ENCODE assay signal across 8 mouse cellular contexts in genomic region chr15:86228186-86228585, GRCm38 (mm10). TPM values are rescaled to one million over a fixed set of nuclear protein-coding genes. Genes with fewer than 3 reads are reported as not detected.
DNase-seq lines count a peak whose midpoint lies in the region; ATAC-seq lines count a peak whose summit lies in the region.

No protein-coding gene starts in this region.

- peak; percentile 55 for DNase-seq in hindbrain, embryonic 11.5 days (ENCODE audit: low spot score)
- peak; percentile 55 for DNase-seq in CD4-positive helper T cell, adult 2 months (ENCODE audit: low read depth, low spot score)
- peak; percentile 40 to 46 for DNase-seq in adrenal gland, adult 18-20 months (ENCODE audit: low spot score in 2 of 2)
- peak; percentile 30 for DNase-seq in embryonic facial prominence, embryonic 14.5 days (ENCODE audit: low spot score)
- DNase-seq in kidney, postnatal 36 days, result peak; percentile 65 to 71
- DNase-seq in skeletal muscle tissue, adult 2 months (ENCODE audit: low read depth, low spot score), result peak; percentile 31
- no peak for DNase-seq in yolk sac, embryonic 10.5 days (ENCODE audit: low spot score)

- no peaks in the 10 kb centered on the region for H3K4me1 ChIP-seq in hindbrain, embryonic 11.5 days (replicated peaks; ENCODE audit: control insufficient read depth, insufficient read depth, low read length)
- H3K4me1 ChIP-seq in hindbrain, embryonic 12.5 days, result peaks cover 11% of the 10 kb centered on the region
- no peaks in the 10 kb centered on the region for H3K4me1 ChIP-seq in embryonic facial prominence, embryonic 14.5 days (ENCODE audit: control insufficient read depth, insufficient read depth, low read length)

- no peak for ATAC-seq in hindbrain, embryonic 11.5 days (ENCODE audit: low FRiP score)
- no peak for ATAC-seq in hindbrain, embryonic 12.5 days (ENCODE audit: low FRiP score)
- peak; percentile 53; the same call in 1 of the 2 replicates for ATAC-seq in embryonic facial prominence, embryonic 14.5 days (ENCODE audit: low read depth)

- H3K9me3 ChIP-seq in hindbrain, embryonic 11.5 days (ENCODE audit: control insufficient read depth, low read length), result no peaks in the 10 kb centered on the region
- no peaks in the 10 kb centered on the region for H3K9me3 ChIP-seq in hindbrain, embryonic 12.5 days (replicated peaks)
- H3K9me3 ChIP-seq in embryonic facial prominence, embryonic 14.5 days (ENCODE audit: control insufficient read depth, low read length), result no peaks in the 10 kb centered on the region

- no peak overlapping the region for H3K27ac ChIP-seq in hindbrain, embryonic 11.5 days (ENCODE audit: low read depth, low read length)
- no peak overlapping the region for H3K27ac ChIP-seq in hindbrain, embryonic 12.5 days
- no peak overlapping the region for H3K27ac ChIP-seq in embryonic facial prominence, embryonic 14.5 days (replicated peaks; ENCODE audit: low read depth, low read length)

- no peaks in the 10 kb centered on the region for H3K27me3 ChIP-seq in hindbrain, embryonic 11.5 days (ENCODE audit: control insufficient read depth, insufficient read depth, low read length)
- no peaks in the 10 kb centered on the region for H3K27me3 ChIP-seq in hindbrain, embryonic 12.5 days
- no peaks in the 10 kb centered on the region for H3K27me3 ChIP-seq in embryonic facial prominence, embryonic 14.5 days (replicated peaks; ENCODE audit: control insufficient read depth, insufficient read depth, low read length)

- H3K9ac ChIP-seq in hindbrain, embryonic 11.5 days (ENCODE audit: low read depth, low read length), result no peak overlapping the region
- H3K9ac ChIP-seq in hindbrain, embryonic 12.5 days, result no peak overlapping the region
- H3K9ac ChIP-seq in embryonic facial prominence, embryonic 14.5 days (ENCODE audit: low read depth, low read length), result no peak overlapping the region

- no peak overlapping the region for H3K4me2 ChIP-seq in hindbrain, embryonic 11.5 days (replicated peaks; ENCODE audit: low read depth, low read length)
- H3K4me2 ChIP-seq in hindbrain, embryonic 12.5 days (replicated peaks), result no peak overlapping the region
- no peak overlapping the region for H3K4me2 ChIP-seq in embryonic facial prominence, embryonic 14.5 days (ENCODE audit: low read depth, low read length)

- 38% methylated on average over 3 of the region's 3 CpGs for WGBS in hindbrain, embryonic 11.5 days
- 49% methylated on average over 3 of the region's 3 CpGs for WGBS in hindbrain, embryonic 12.5 days
- 47% methylated on average over 3 of the region's 3 CpGs for WGBS in embryonic facial prominence, embryonic 14.5 days

- H3K36me3 ChIP-seq in hindbrain, embryonic 11.5 days (ENCODE audit: control insufficient read depth, insufficient read depth, low read length), result no peaks in the 10 kb centered on the region
- H3K36me3 ChIP-seq in hindbrain, embryonic 12.5 days, result no peaks in the 10 kb centered on the region
- no peaks in the 10 kb centered on the region for H3K36me3 ChIP-seq in embryonic facial prominence, embryonic 14.5 days (ENCODE audit: control insufficient read depth, insufficient read depth, low read length)

- H3K4me3 ChIP-seq in hindbrain, embryonic 11.5 days (ENCODE audit: low read depth, low read length), result no peak overlapping the region
- H3K4me3 ChIP-seq in hindbrain, embryonic 12.5 days, result no peak overlapping the region
- no peak overlapping the region for H3K4me3 ChIP-seq in embryonic facial prominence, embryonic 14.5 days (ENCODE audit: low read depth, low read length)

RNA-seq across cellular contexts. Expression of gene Tbc1d22a, which starts 13.9 kb away (rescaled TPM):
- 7.3 and 8.3 TPM in 2 replicates for polyA plus RNA-seq in hindbrain, embryonic 11.5 days (2014; fragmentation: Nextera tagmentation; extraction: Ambion mirVana)
- 13.8 and 14.1 TPM in 2 replicates for polyA plus RNA-seq in hindbrain, embryonic 12.5 days (2016; fragmentation: Nextera tagmentation; extraction: Ambion mirVana)
- 10 to 100 TPM; 28.2 to 29.1 TPM for total RNA-seq in adrenal gland, adult 18-20 months (2021)
- 8.1 and 11.1 TPM in 2 replicates for polyA plus RNA-seq in embryonic facial prominence, embryonic 14.5 days (2014; fragmentation: Nextera tagmentation; extraction: Ambion mirVana)

RNA-seq across cellular contexts. Expression of gene Cerk, which starts 42.2 kb away (rescaled TPM):
- polyA plus RNA-seq in hindbrain, embryonic 11.5 days (2014; fragmentation: Nextera tagmentation; extraction: Ambion mirVana), result 16.9 and 18.4 TPM in 2 replicates
- polyA plus RNA-seq in hindbrain, embryonic 12.5 days (2016; fragmentation: Nextera tagmentation; extraction: Ambion mirVana), result 26.0 and 28.1 TPM in 2 replicates
- total RNA-seq in adrenal gland, adult 18-20 months (2021), result 10 to 100 TPM; 40.6 to 68.6 TPM
- polyA plus RNA-seq in embryonic facial prominence, embryonic 14.5 days (2014; fragmentation: Nextera tagmentation; extraction: Ambion mirVana), result 16.0 and 16.1 TPM in 2 replicates
